Mouse (Mus musculus) neutrophil, adult 83 days (primary cell): ENCODE data around the gene Nsmf. TPM values are rescaled to one million over a fixed set of nuclear protein-coding genes. Genes with fewer than 3 reads are reported as not detected.

Experiments used
- total RNA-seq, 2 experiments: library from RNA; stranded (reverse); gene quantifications; one replicate each; pipeline ENCODE4 v1.2.4; 2023

Nsmf gene
- total RNA-seq: 10 to 100 TPM; 12.8 to 16.5 TPM

GRCm38 (mm10) chr2:25054221-25055067 lies at the start of gene Nsmf:
TSS of gene Nsmf (plus strand) at chr2:25054355.

DNA sequence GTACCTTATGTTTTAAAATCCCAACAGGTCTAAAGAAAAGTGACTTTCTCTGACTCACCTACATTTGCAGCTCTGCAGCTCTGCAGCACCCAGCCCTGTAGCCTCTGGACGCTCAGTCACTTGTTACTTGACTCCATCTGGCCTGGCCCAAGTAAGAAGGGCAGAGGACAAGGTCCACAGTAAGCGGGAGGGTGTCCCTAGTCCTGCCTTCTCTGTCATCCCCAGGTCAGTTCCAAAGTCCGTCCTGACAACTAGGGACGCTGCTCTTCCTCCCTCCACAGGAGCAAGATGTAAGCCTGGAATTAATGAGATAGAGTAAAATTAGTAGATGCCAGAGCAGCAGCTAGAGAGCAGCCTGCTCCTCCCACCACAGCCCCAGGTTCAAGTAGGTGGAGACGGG lies 25.9 kb downstream of the Nsmf start, which contains the start of gene Entpd8:
Entpd8 (plus strand) TSS at position 229 of the 400 bp plus-strand sequence.

DNA sequence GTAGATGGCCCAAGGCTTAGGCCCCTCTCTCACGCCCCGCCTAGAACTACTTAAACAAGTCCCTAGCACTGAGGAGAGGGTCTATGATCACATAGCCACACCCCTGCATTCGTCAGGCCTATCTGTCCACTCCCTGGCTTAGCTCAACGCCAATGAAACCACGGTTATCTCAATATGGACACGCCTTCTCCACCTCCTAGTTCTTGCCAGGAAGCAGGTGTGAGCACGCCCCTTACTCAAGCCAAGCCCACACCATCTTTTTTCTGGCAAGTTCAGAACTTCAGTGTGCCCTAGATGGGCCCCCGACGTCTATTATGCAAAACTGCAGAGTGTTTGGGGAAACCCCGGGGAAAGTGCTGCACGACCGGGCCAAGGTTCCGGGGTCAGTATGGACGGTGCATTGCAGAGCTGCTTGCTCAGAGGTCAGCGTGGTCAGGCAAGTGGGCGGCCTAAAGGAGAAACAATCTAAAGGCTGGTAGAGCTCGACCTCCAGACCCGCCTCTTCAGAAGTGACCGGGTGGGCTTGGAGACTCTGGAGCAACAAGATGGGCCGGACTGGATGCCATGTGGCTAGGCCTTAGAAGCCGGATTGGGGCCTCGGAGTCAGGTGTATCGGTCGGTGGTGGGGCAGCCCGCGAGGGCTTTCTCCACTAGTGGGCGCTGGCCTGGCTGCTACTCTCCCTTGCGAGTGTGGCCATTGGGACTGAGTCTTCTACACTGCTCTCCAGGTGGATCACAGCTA lies 41.1 kb downstream of the Nsmf start, which contains the start of gene Noxa1:
Noxa1 (minus strand) TSS at position 41 of the 742 bp plus-strand sequence.

Other genes with a start within 250 kb of the Nsmf start
- gene Ehmt1, start 134.7 kb upstream of the Nsmf start, total RNA-seq: 10 to 100 TPM; 57.9 to 58.5 TPM
- gene Arrdc1, start 119.1 kb upstream of the Nsmf start, total RNA-seq: 100 to 1,000 TPM in 1 of 2 experiments, 10 to 100 TPM in 1; 96.4 to 107 TPM
- 10 to 100 TPM; 12.1 to 13.1 TPM for gene Zmynd19, start 104.6 kb upstream of the Nsmf start, total RNA-seq
- gene Dph7, start 92.0 kb upstream of the Nsmf start, total RNA-seq: 1 to 10 TPM; 4.1 to 6.6 TPM
- gene Mrpl41, start 79.3 kb upstream of the Nsmf start, total RNA-seq: 10 to 100 TPM; 21.1 to 21.2 TPM
- 100 to 1,000 TPM; 167 to 204 TPM for gene Pnpla7, start 78.3 kb upstream of the Nsmf start, total RNA-seq
- gene Entpd8, start 25.9 kb downstream of the Nsmf start, total RNA-seq: not detected
- gene Noxa1, start 40.8 kb downstream of the Nsmf start, total RNA-seq: not detected
- gene Nrarp, start 126.4 kb downstream of the Nsmf start, total RNA-seq: 1 to 10 TPM in 1 of 2 experiments, under 1 TPM in 1; 0.86 to 1.8 TPM
- gene Tor4a, start 142.5 kb downstream of the Nsmf start, total RNA-seq: 10 to 100 TPM; 40.2 to 43.9 TPM
- gene Nelfb, start 157.1 kb downstream of the Nsmf start, total RNA-seq: 10 to 100 TPM; 54.4 to 55.1 TPM
- under 1 TPM in 1 of 2 experiments, not detected in 1; 0.44 TPM for gene Stpg3, start 160.3 kb downstream of the Nsmf start, total RNA-seq
- not detected for gene Fam166a, start 164.4 kb downstream of the Nsmf start, total RNA-seq
- 100 to 1,000 TPM; 295 to 367 TPM for gene Tubb4b, start 170.3 kb downstream of the Nsmf start, total RNA-seq
- not detected for gene Slc34a3, start 180.0 kb downstream of the Nsmf start, total RNA-seq
- not detected for gene Rnf224, start 182.4 kb downstream of the Nsmf start, total RNA-seq
- gene Rnf208, start 187.9 kb downstream of the Nsmf start, total RNA-seq: under 1 TPM in 1 of 2 experiments, not detected in 1; 0.55 TPM
- gene Cysrt1, start 188.1 kb downstream of the Nsmf start, total RNA-seq: not detected
- 1 to 10 TPM; 1.2 to 3.4 TPM for gene AL732309.1, start 192.5 kb downstream of the Nsmf start, total RNA-seq
- gene Tmem203, start 201.1 kb downstream of the Nsmf start, total RNA-seq: 10 to 100 TPM; 16.7 to 17.8 TPM
- 10 to 100 TPM in 1 of 2 experiments, 1 to 10 TPM in 1; 9.3 to 13.0 TPM for gene Tprn, start 208.3 kb downstream of the Nsmf start, total RNA-seq
- 10 to 100 TPM; 65.3 to 70.3 TPM for gene Ssna1, start 218.1 kb downstream of the Nsmf start, total RNA-seq
- gene Anapc2, start 218.1 kb downstream of the Nsmf start, total RNA-seq: 10 to 100 TPM; 67.8 to 79.9 TPM
- gene Tmem210, start 233.8 kb downstream of the Nsmf start, total RNA-seq: not detected
- gene Lrrc26, start 235.6 kb downstream of the Nsmf start, total RNA-seq: not detected